Mouse (Mus musculus) C2C12 (cell line): ENCODE results near the gene Qrsl1.

Experiments used
- CEBPB ChIP-seq: IDR thresholded peaks from one replicate; pipeline ENCODE4 v1.6.1; 2011; ENCODE audit warnings: low read depth, mild to moderate bottlenecking, control low read depth, moderate library complexity
- CTCF ChIP-seq: IDR thresholded peaks from one replicate; pipeline ENCODE4 v1.5.1; 2011; ENCODE audit not compliant: control insufficient read depth, insufficient read depth, insufficient read length
- MYOG ChIP-seq: IDR thresholded peaks from one replicate; pipeline ENCODE4 v1.6.1; 2011; ENCODE audit not compliant: control insufficient read depth, insufficient read length; ENCODE audit errors: extremely low read depth
- USF1 ChIP-seq: IDR thresholded peaks from one replicate; pipeline ENCODE4 v1.6.1; 2011; ENCODE audit warnings: low read depth, mild to moderate bottlenecking, control low read depth, moderate library complexity

- TF ChIP-seq CTCF (no peak), CEBPB (no peak), MYOG (no peak), USF1 (no peak)
These were observed 76.8 kb downstream of the Qrsl1 start for GRCm38 (mm10) chr10:43824713-43825112.
